Mouse (Mus musculus) frontal cortex, adult 2 months (tissue): ENCODE measurements around the gene Ubald2. TPM values are rescaled to one million over a fixed set of nuclear protein-coding genes. Genes with fewer than 3 reads are reported as not detected.
"Not testable (repeated sequence)": the region's sequence is repeated elsewhere in the genome, so short reads cannot be mapped to it uniquely, and the experiment has no call there.

Source experiments
- DNase-seq, 2 experiments: peaks; one replicate each; pipeline ENCODE4 v3.0.0; 2022; ENCODE audit warnings: low spot score in 1 of 2; ENCODE audit errors: extremely low spot score in 1 of 2
- polyA plus RNA-seq: library from polyadenylated mRNA; depleted of rRNA; stranded (reverse); fragments of >200 nt; gene quantifications from 2 replicates; pipeline ENCODE4 v1.2.3, GENCODE M21; 2012

Ubald2 gene
- polyA plus RNA-seq, 1 experiment = 58.7 TPM

- peak; percentile 57 to 88 for DNase-seq
These were observed 20.8 kb upstream of the Ubald2 start, which contains the start of gene Rnf157 for GRCm38 (mm10) chr11:116412904-116413630. Gene Rnf157 (minus strand): TSS chr11:116413032.

- no peak for DNase-seq
These were observed 20.3 kb upstream of the Ubald2 start for GRCm38 (mm10) chr11:116413631-116414022.

GRCm38 (mm10) chr11:116416196-116416943 is 17.5 kb upstream of the Ubald2 start:
- DNase-seq = no peak

GRCm38 (mm10) chr11:116417054-116417453 is 16.8 kb upstream of the Ubald2 start:
- no peak for DNase-seq

DNA sequence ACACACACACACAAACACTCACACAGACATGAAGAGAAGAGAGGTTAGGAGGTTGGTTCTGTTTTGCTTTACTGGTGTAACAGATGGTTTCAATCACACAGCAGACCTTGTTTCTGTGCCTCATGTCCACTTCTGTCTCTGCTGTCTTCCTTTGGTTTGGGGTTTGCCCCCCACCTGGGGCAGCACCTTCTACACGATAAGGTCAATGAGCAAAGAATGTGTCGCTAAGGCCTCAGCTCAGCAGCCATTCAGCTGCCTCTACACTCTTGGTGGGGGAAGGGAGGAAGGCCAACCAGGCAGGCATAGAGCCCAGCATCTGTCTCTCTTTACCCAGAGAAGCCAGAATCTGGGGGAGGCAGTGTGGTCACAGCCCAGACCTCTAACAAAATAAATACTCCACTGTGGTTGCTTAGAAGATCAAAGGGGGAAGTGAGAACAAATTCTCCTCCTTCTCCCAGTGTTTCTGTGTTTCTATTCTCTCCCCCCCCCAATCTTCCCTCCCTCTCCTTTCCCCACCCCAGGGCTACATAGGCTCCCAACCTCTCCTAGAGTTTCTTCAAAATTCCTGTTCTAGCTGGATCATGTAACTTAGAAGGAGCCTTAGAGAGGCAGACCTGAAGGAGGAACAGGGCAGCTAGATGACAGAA is 15.6 kb upstream of the Ubald2 start:
- no peak for DNase-seq

GRCm38 (mm10) chr11:116418841-116419462 is 14.9 kb upstream of the Ubald2 start:
- DNase-seq = no peak

- DNase-seq = no peak
These were observed 12.8 kb upstream of the Ubald2 start for GRCm38 (mm10) chr11:116421102-116421501.

DNA sequence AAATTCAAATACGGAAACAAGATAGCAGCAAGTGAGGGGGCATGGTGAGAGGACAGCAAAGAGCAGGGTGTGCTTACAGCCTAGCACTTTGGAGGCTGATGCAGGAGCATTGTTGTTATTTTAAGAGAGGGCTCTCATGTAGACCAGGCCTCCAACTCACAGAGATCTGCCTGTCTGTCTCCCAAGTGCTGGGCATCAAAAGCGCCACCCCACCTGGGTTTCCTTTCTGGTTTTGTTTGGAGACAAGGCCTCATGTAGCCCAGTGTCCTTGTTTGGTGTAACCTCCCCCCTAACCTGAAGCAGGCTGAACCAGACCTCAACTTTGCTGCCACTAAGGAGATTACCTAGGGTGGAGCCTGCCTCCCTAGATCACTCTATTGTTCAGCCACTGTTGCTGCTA is 11.3 kb upstream of the Ubald2 start:
- no peak for DNase-seq

- DNase-seq = no peak
These were observed 10.7 kb upstream of the Ubald2 start for GRCm38 (mm10) chr11:116423214-116423613.

DNA sequence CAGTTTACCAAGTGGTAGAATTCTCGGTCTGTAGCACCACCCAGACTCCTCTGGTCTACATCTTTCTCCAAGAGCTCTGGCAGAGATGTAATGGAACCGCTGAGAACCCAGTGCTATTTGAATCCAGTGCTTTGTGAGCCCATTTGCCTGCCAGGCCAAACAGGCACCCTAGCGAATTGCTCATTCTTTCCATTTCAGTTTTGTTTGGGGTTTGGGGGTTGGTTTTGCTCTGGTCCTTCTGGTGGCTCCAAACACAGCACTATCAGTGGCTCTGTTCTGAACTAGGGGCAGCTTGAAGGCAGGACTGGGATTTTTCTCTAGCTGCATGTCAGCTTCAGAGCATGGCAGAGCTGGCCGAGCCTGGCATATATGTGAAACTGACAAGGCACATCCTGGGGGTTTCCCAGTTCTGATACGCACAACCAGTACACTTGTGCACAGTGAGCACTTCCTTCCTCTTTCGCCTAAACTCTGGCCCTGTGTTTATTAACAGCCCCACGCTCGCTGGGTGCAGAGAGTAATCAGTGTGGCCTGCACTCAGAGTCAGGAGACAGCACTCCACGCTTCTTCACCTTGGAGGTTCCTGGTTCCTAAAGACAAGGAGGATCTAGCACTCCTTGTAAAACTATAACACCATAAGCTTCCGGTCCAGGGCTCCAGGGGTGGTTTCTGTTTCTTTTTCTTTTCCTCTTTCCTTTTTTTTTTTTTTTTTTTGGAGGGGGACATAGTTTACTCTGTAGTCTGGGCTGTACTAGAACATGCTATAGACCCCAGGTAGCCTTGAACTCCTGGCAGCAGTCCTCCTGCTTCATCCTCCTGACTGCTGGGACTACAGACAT is 9.9 kb upstream of the Ubald2 start:
- DNase-seq = no peak

GRCm38 (mm10) chr11:116424621-116425407 is 9.1 kb upstream of the Ubald2 start:
- no peak for DNase-seq

- DNase-seq = not testable (repeated sequence)
These were observed 7.6 kb upstream of the Ubald2 start for GRCm38 (mm10) chr11:116426328-116426727.

DNA sequence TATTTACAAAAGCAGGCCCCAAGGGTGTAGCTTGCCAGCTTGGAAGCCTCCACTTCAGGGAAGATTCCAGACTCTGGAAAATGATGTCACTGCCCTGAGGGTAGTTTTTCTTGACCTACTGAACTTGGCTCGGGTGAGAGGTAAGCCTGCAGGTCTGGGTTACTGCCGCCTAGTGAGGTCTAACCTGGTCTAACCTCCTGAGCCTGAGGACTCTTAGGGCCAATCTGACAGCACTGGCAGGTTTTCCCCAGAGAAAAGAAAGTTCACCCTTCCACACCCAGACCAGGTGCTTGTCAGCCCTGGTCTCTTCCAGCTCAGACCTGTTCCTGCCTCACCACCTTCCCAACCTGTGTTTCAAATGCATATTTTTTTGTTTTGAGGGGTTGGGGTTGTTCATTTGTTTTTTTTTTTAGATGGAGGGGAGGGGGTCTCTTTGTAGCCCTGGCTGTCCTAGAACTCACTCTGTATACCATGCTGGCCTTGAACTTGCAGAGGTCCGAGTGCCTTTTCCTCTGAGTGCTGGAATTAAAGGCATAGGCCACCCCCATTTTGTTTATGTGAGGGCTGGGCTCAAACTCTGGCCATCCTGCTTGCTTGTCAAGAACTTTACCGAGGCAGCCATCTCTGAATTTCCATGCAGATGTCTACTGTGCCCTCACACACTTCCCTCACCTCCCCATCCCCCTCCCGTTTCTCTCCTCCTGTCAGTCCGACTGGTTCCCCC is 6.9 kb upstream of the Ubald2 start:
- DNase-seq = no peak

DNA sequence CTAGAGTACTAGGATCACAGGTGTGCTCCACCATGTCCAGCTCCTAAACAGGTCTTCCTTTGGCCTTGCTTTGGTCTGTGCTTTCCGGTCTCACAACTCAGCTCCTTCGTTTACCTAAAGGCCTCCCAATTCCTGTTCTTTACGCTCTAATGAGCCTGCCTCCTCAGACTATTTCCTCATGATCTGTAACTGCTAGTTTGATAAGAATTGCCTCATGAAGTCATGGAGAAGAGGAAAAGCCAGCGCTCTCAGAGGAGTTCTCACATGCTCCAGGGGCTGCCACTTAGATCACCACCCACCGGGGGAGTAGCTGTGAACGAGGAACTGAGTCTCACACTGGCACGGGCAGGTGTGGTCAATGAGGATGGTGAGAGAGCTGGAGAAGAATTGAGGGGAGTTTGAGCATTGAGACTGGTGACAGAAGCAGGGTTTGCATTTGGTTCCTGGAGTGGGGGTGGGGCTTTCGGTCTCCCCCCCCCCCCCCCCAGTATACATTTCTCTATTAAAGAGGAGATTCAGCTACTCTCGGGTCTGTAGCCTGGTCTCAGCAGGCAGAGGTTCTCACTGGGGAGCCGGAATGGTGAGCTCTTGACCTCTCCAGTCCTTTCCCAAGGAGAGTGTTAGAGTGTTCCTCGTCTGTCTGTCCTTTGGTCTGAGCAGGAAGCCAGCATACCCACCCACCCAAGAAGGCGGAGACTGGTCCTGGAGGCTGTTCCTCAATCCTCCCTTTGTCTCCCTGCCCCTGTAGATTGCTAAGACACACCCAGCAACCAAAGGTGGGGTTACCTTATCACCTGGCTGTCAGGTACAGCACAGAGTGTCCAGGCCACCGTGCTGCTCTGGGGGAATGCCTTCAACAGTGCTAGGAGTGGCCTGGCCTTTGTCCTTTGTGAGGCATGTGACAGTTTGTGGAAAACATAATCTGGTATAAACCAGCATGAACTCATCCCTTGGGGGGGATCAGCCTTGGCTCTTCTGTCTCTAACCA is 4.7 kb upstream of the Ubald2 start:
- DNase-seq = no peak

DNA sequence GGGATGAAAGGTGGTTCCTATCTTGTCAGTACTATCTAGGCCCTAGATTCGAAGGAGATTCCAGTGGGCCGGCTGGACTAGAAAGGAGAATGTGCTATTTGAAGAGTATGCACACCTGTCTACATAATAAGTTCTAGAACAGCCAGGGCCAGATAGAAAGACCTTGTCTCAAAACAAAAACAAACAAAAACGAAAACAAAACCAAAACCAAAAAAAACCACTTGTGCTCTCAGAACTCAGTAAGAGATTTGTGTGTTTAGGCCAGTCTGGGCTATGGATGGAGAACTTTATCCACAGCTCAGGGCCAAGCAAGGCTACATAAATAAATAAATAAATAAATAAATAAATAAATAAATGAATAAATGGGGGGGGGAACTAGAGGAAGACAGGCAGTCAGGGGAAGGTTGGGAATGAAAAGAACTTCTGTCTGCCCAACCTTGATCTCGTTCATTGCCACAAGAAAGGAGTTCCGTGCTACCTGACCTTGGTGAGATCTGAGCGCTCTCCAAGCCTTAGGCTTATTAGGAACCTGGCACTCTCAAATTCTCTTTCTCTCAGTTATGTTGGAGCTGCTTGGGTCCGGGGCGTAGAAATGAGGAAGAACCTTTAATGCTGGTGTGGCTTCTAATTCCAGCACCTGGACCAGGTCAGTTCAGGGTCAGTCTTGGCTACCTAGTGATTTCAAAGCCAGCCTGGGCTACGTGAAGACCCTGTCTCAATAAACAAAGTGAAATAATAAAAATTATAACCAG is 3.9 kb upstream of the Ubald2 start:
- DNase-seq = no peak

- no peak for DNase-seq
These were observed 3.0 kb upstream of the Ubald2 start for GRCm38 (mm10) chr11:116430723-116431427.
